Mouse (Mus musculus): ENCODE results near the gene Dennd4a. TPM values are rescaled to one million over a fixed set of nuclear protein-coding genes. Genes with fewer than 3 reads are reported as not detected.

Dennd4a gene
- total RNA-seq, 2 experiments from 2014 or later: 1.6 to 2.5 TPM

GRCm38 (mm10) chr9:64790673-64791660 is 20.2 kb upstream of the Dennd4a start:
- DNase-seq (ENCODE audit: low spot score): no peak

GRCm38 (mm10) chr9:64791676-64792075 is 19.5 kb upstream of the Dennd4a start:
- no peak for DNase-seq (ENCODE audit: low spot score)

- no peak for DNase-seq (ENCODE audit: low spot score)
Observed at GRCm38 (mm10) chr9:64792379-64793274, 18.5 kb upstream of the Dennd4a start.

- DNase-seq (ENCODE audit: low spot score): no peak
Observed at GRCm38 (mm10) chr9:64793275-64793590, 17.9 kb upstream of the Dennd4a start.

- DNase-seq (ENCODE audit: low spot score): no peak
Observed at GRCm38 (mm10) chr9:64793794-64794193, 17.3 kb upstream of the Dennd4a start.

GRCm38 (mm10) chr9:64794448-64795420 is 16.4 kb upstream of the Dennd4a start:
- no peak for DNase-seq (ENCODE audit: low spot score)

GRCm38 (mm10) chr9:64795846-64796615 is 15.1 kb upstream of the Dennd4a start:
- no peak for DNase-seq (ENCODE audit: low spot score)

- DNase-seq (ENCODE audit: low spot score): no peak
Observed at GRCm38 (mm10) chr9:64797392-64797791, 13.7 kb upstream of the Dennd4a start.

- no peak for DNase-seq (ENCODE audit: low spot score)
Observed at GRCm38 (mm10) chr9:64798099-64798498, 13.0 kb upstream of the Dennd4a start.

- no peak for DNase-seq (ENCODE audit: low spot score)
Observed at GRCm38 (mm10) chr9:64798859-64799258, 12.3 kb upstream of the Dennd4a start.

GRCm38 (mm10) chr9:64799504-64799903 is 11.6 kb upstream of the Dennd4a start:
- DNase-seq (ENCODE audit: low spot score): no peak

- DNase-seq (ENCODE audit: low spot score): no peak
Observed at GRCm38 (mm10) chr9:64802561-64802960, 8.6 kb upstream of the Dennd4a start.

- no peak for DNase-seq (ENCODE audit: low spot score)
Observed at GRCm38 (mm10) chr9:64803373-64804214, 7.5 kb upstream of the Dennd4a start.

- no peak for DNase-seq (ENCODE audit: low spot score)
Observed at GRCm38 (mm10) chr9:64805875-64806274, 5.3 kb upstream of the Dennd4a start.

- peak; percentile 24 for DNase-seq (ENCODE audit: low spot score)
Observed at GRCm38 (mm10) chr9:64806335-64807060, 4.6 kb upstream of the Dennd4a start.

- no peak for DNase-seq (ENCODE audit: low spot score)
Observed at GRCm38 (mm10) chr9:64807061-64807808, 3.9 kb upstream of the Dennd4a start.

- no peak for DNase-seq (ENCODE audit: low spot score)
Observed at GRCm38 (mm10) chr9:64809851-64810250, 1.3 kb upstream of the Dennd4a start.
